Mouse (Mus musculus) myocyte (in vitro differentiated cells): ENCODE data around the gene Ankdd1a.

ENCODE experiments used
- MAX ChIP-seq: IDR thresholded peaks from one replicate; pipeline ENCODE4 v1.6.1; 2011; ENCODE audit warnings: low read depth, mild to moderate bottlenecking, control low read depth
- POLR2A ChIP-seq: IDR thresholded peaks from one replicate; pipeline ENCODE4 v1.6.1; 2011; ENCODE audit warnings: low read depth, mild to moderate bottlenecking, control low read depth, moderate library complexity; ENCODE audit not compliant: insufficient read length
- POLR2AphosphoS2 ChIP-seq: IDR thresholded peaks from one replicate; pipeline ENCODE4 v1.6.1; 2011; ENCODE audit warnings: low read depth, control low read depth; ENCODE audit not compliant: insufficient read length
- REST ChIP-seq: IDR thresholded peaks from one replicate; pipeline ENCODE4 v1.6.1; 2011; ENCODE audit warnings: mild to moderate bottlenecking, control low read depth, moderate library complexity; ENCODE audit not compliant: insufficient read depth, insufficient read length

DNA sequence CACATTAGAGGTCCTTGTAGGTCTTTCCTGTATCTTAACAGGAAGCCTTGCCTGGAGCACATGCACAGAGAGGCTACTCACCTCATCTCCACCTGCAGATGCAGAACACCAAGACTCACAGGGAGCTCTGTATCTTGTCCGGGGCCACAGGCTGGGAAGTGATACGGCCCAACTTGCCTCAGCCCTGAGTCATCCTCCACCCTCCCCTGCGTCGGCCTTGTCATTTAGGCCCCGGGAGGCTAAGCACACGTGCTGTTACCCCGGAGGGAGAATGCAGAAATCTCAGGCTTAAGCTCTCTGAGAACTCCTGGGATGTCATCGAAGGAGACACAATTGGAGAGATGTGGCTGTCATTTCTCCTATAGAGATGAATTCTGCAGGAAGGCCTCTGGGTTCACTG, 9.7 kb upstream of the Ankdd1a start:
- TF ChIP-seq POLR2A = no peak
- no peak for TF ChIP-seq POLR2AphosphoS2
- no peak for TF ChIP-seq MAX
- TF ChIP-seq REST = no peak
